Mouse (Mus musculus): Measurements from ENCODE around the gene Mmadhc. TPM values are rescaled to one million over a fixed set of nuclear protein-coding genes. Genes with fewer than 3 reads are reported as not detected.

Gene Mmadhc
- total RNA-seq (2014; rRNA removed), result 72.1 and 74.2 TPM in 2 replicates
- polyA plus RNA-seq (2012; rRNA removed), result 37.9 and 47.9 TPM in 2 replicates

DNA sequence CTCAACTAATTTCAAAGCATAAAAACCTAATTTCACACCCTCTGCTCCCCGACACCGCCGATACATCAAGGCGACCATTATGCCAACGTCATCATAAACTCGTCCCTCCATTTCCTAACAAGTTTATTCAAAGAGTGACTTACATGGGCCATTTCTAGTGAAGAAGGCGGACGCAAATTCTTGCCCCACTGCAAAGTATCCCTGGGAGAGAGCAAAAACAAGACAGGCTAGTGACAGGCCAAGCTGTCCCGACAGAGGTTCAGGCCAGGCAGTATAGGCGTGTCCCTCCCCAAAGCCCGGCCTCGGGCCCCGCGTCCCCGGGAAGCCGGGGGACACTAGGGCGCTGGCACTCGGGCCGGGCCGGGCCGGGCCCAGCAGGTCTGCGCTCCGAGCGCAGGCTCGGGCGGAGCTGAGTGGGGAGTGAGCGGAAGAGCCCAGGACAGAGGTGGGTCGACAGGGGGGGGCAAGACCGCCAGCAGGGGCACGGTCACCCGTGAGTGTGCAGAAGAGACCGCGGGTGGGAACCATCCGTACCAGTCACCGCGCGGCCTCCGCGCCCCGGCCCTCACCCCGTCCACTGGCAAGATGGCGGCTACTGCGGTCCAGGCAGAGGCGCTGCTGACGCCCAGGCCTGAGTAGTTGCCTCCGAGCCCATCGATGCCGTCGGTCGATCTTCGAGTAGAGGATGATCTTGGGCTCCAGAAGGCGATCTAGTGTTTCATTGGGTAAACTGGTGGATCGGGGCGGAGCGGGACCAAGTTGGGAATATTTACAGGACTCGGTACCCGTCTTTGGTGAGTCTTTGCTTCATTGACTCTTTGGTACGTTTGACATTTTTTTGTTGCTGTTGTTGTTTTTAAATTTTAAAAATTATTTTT, at the start of gene Mmadhc:
Gene Mmadhc, minus strand, starts transcription at position 693 of the 878 bp plus-strand sequence.
- no peaks in the 10 kb centered on the region for H3K27me3 ChIP-seq (ENCODE audit: control insufficient read depth, insufficient read depth, low read length)
- H3K27ac ChIP-seq (replicated peaks; ENCODE audit: insufficient read depth, low read depth, low read length), result peak within 1 kb of the TSS; percentile 91
- H3K9ac ChIP-seq (ENCODE audit: low read depth, low read length), result peak within 1 kb of the TSS; percentile 97
- peaks cover 1% of the 10 kb centered on the region for H3K36me3 ChIP-seq (ENCODE audit: control insufficient read depth, insufficient read depth, low read length)
- WGBS, result under 1% methylated on average over 58 of the region's 58 CpGs
- peak within 1 kb of the TSS; percentile 85 for H3K4me3 ChIP-seq (ENCODE audit: insufficient read depth, low read depth, low read length)
- peaks cover 20% of the 10 kb centered on the region for H3K4me1 ChIP-seq (ENCODE audit: control insufficient read depth, insufficient read depth, low read length)
- DNase-seq (ENCODE audit: extremely low read depth, low read depth, low spot score), result peak; percentile 96
- peaks cover 3% of the 10 kb centered on the region; the same call in 1 of the 2 replicates for H3K79me2 ChIP-seq (ENCODE audit: control insufficient read depth, insufficient read depth, low read length)
- peak; percentile 91 for TF ChIP-seq POLR2A (IDR thresholded peaks at IDR 0.05; ENCODE audit: extremely low read depth, insufficient read depth, low read length)
- TF ChIP-seq CTCF (IDR thresholded peaks at IDR 0.05; ENCODE audit: low read depth, low read length), result no peak

DNA sequence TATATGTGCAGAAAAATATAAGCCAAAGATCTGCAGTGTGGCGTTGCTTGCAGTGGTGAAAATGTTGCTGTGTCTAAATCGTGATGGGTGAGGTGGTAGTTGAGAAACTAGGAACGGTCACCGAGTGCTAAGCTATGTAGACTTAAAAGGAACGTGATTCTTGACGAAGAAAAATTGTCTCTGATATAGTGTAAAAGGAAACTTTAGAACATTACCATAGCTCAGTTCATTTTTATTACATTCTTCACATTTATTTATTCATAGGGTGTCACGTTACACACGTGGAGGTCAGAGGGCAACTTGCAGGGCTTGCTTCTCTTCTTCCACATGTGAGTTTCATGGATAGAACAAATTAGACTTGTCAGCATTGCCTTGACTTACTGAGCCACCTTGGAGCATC, 47.0 kb upstream of the Mmadhc start:
- H3K4me3 ChIP-seq (ENCODE audit: insufficient read depth, low read depth, low read length), result no peak overlapping the region
- DNase-seq (ENCODE audit: extremely low read depth, low read depth, low spot score), result no peak
- 89% methylated on average over 8 of the region's 8 CpGs for whole genome bisulfite sequencing
- no peaks in the 10 kb centered on the region for H3K79me2 ChIP-seq (ENCODE audit: control insufficient read depth, insufficient read depth, low read length)
- no peak overlapping the region for H3K27ac ChIP-seq (replicated peaks; ENCODE audit: insufficient read depth, low read depth, low read length)
- H3K36me3 ChIP-seq (ENCODE audit: control insufficient read depth, insufficient read depth, low read length), result no peaks in the 10 kb centered on the region
- peaks cover 2% of the 10 kb centered on the region; the same call in 1 of the 2 replicates for H3K4me1 ChIP-seq (ENCODE audit: control insufficient read depth, insufficient read depth, low read length)
- H3K9ac ChIP-seq (ENCODE audit: low read depth, low read length), result no peak overlapping the region
- H3K27me3 ChIP-seq (ENCODE audit: control insufficient read depth, insufficient read depth, low read length), result no peaks in the 10 kb centered on the region
- no peak for TF ChIP-seq POLR2A (IDR thresholded peaks at IDR 0.05; ENCODE audit: extremely low read depth, insufficient read depth, low read length)
- TF ChIP-seq CTCF (IDR thresholded peaks at IDR 0.05; ENCODE audit: low read depth, low read length), result no peak

DNA sequence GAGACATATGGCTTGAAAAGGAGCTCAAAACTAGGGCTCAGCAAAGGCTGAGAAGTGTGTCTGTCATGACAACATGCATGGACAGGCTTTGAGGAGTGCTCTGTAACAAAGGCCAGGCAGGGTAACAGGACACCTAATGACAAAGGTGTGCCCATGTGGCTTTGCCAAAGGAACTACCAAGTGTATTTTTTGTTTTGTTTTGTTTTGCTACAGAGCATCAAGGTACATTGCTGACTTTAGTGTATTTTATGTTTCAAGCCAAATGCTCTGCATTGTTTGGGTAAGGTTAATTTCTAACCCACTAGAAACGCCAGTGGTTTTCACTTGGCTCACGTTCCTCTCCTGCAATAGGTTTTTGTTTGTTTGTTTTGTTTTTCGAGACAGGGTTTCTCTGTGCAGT, 42.5 kb upstream of the Mmadhc start:
- H3K36me3 ChIP-seq (ENCODE audit: control insufficient read depth, insufficient read depth, low read length), result no peaks in the 10 kb centered on the region
- WGBS, result 15% methylated on average over 3 of the region's 3 CpGs
- H3K9ac ChIP-seq (ENCODE audit: low read depth, low read length), result no peak overlapping the region
- TF ChIP-seq POLR2A (IDR thresholded peaks at IDR 0.05; ENCODE audit: extremely low read depth, insufficient read depth, low read length), result no peak
- TF ChIP-seq CTCF (IDR thresholded peaks at IDR 0.05; ENCODE audit: low read depth, low read length), result no peak
- DNase-seq (ENCODE audit: extremely low read depth, low read depth, low spot score), result peak; percentile 94
- peak overlapping the region; percentile 31; the same call in 1 of the 2 replicates for H3K27ac ChIP-seq (replicated peaks; ENCODE audit: insufficient read depth, low read depth, low read length)
- H3K4me3 ChIP-seq (ENCODE audit: insufficient read depth, low read depth, low read length), result no peak overlapping the region
- no peaks in the 10 kb centered on the region for H3K79me2 ChIP-seq (ENCODE audit: control insufficient read depth, insufficient read depth, low read length)
- no peaks in the 10 kb centered on the region for H3K27me3 ChIP-seq (ENCODE audit: control insufficient read depth, insufficient read depth, low read length)
- peaks cover 2% of the 10 kb centered on the region; the same call in 1 of the 2 replicates for H3K4me1 ChIP-seq (ENCODE audit: control insufficient read depth, insufficient read depth, low read length)

DNA sequence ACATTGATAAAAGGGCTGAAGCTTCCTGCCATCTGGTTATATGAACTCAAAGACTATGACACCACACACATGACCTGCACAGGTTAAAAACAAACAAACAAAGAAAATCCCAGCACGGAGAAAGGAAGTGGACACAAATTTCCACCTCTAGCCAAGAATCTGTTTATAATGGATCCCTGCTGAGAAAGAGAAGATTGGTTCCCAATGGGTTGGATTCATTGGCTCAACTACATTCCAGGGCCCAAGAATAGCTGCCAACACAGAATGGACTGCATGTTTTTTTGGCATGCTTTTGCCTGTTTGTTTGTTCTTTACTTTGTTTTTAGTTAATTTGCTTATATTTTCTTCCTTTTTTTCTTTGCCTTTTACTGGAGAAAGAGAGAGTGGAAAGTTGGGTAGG, 41.0 kb upstream of the Mmadhc start:
- no peak overlapping the region for H3K9ac ChIP-seq (ENCODE audit: low read depth, low read length)
- no peak overlapping the region for H3K27ac ChIP-seq (replicated peaks; ENCODE audit: insufficient read depth, low read depth, low read length)
- TF ChIP-seq POLR2A (IDR thresholded peaks at IDR 0.05; ENCODE audit: extremely low read depth, insufficient read depth, low read length) (no peak), CTCF (IDR thresholded peaks at IDR 0.05; ENCODE audit: low read depth, low read length) (no peak)
- H3K27me3 ChIP-seq (ENCODE audit: control insufficient read depth, insufficient read depth, low read length), result no peaks in the 10 kb centered on the region
- no peaks in the 10 kb centered on the region for H3K79me2 ChIP-seq (ENCODE audit: control insufficient read depth, insufficient read depth, low read length)
- DNase-seq (ENCODE audit: extremely low read depth, low read depth, low spot score), result peak; percentile 73
- H3K4me3 ChIP-seq (ENCODE audit: insufficient read depth, low read depth, low read length), result no peak overlapping the region
- H3K4me1 ChIP-seq (ENCODE audit: control insufficient read depth, insufficient read depth, low read length), result peaks cover 2% of the 10 kb centered on the region; the same call in 1 of the 2 replicates
- 17% methylated on average over 1 of the region's 1 CpGs for WGBS
- H3K36me3 ChIP-seq (ENCODE audit: control insufficient read depth, insufficient read depth, low read length), result no peaks in the 10 kb centered on the region

DNA sequence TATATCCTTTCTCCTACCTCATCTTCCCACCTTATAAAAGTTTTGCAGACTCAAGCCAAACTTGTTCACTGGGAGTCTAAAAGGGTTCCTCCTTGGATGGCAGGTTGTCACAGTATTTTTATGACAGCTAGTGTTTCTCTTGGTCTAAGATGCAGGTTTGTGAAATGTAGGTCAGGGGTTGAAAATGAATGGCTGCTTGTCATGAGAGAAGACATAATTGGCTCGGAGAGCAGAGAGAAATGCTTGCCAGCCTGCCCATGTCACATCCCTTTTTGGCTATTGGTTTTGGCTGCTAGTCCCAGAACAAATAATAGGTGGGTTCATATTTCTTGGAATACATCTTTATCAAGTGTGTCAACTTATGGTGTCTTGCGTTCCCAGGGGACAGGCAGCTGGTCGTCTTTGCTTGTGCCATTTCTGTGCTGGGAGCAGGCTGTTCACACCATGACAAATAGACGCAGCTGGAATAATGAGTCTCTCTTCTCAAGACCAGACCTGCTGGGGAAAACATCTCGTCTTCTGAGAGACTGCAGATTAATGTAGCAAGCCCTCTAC, 35.2 kb upstream of the Mmadhc start:
- Histone ChIP-seq H3K36me3 (ENCODE audit: control insufficient read depth, insufficient read depth, low read length) (no peaks in the 10 kb centered on the region), H3K79me2 (ENCODE audit: control insufficient read depth, insufficient read depth, low read length) (no peaks in the 10 kb centered on the region), H3K9ac (ENCODE audit: low read depth, low read length) (no peak overlapping the region), H3K4me3 (ENCODE audit: insufficient read depth, low read depth, low read length) (no peak overlapping the region), H3K4me1 (ENCODE audit: control insufficient read depth, insufficient read depth, low read length) (peaks cover 7% of the 10 kb centered on the region), H3K27ac (replicated peaks; ENCODE audit: insufficient read depth, low read depth, low read length) (no peak overlapping the region), H3K27me3 (ENCODE audit: control insufficient read depth, insufficient read depth, low read length) (no peaks in the 10 kb centered on the region)
- WGBS, result 14% methylated on average over 5 of the region's 5 CpGs
- TF ChIP-seq POLR2A (IDR thresholded peaks at IDR 0.05; ENCODE audit: extremely low read depth, insufficient read depth, low read length) (no peak), CTCF (IDR thresholded peaks at IDR 0.05; ENCODE audit: low read depth, low read length) (no peak)
- DNase-seq (ENCODE audit: extremely low read depth, low read depth, low spot score), result peak; percentile 83

Data from liver, adult 2 months (tissue).